Mouse (Mus musculus) kidney, adult 2 months (tissue): ENCODE data around the gene Dbn1.

Source experiments
- CTCF ChIP-seq: fragments of 200-500 bp; conservative IDR thresholded peaks from 2 replicates; pipeline ENCODE4 v1.5.1; 2011; ENCODE audit warnings: low read depth, mild to moderate bottlenecking, control low read depth, low read length, moderate library complexity, mixed read lengths; ENCODE audit not compliant: insufficient read depth, insufficient read length
- POLR2A ChIP-seq: fragments of 200-500 bp; IDR thresholded peaks from one replicate; pipeline ENCODE4 v1.6.1; 2011; ENCODE audit warnings: low read depth, low read length, control low read depth

DNA sequence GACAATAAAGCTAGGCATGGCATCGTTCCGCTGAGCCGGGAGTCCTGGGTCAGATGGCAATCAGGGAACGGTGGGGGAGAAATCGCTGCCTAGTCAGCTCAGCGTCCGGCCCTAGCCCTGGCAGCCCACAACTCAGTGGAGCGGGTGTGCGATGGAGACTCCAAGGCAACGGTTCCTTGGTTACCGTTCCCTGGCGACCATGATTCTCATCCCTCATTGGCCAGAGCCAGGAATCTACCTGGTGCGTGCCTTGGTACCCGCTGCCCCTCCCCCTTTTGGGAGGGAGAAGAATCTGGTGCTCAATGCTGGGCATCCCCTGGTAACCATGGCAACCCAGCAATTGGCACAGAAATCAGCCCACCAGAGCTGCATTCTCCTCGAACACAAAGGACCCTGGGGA, 4.3 kb downstream of the Dbn1 start:
- TF ChIP-seq CTCF (no peak), POLR2A (no peak)
